Mouse (Mus musculus): Measurements from ENCODE around the gene Grm8. TPM values are rescaled to one million over a fixed set of nuclear protein-coding genes. Genes with fewer than 3 reads are reported as not detected.

The Grm8 gene
- total and polyA plus RNA-seq, 3 experiments = 0.42 to 0.52 TPM; not detected in 1

GRCm38 (mm10) chr6:28007001-28007400 is 128.0 kb downstream of the Grm8 start:
- no peaks in the 10 kb centered on the region for H3K79me2 ChIP-seq (ENCODE audit: control insufficient read depth, insufficient read depth, low read length, poor library complexity)
- TF ChIP-seq ZNF384 (IDR thresholded peaks at IDR 0.05; ENCODE audit: low read depth, low read length) (no peak), UBTF (IDR thresholded peaks at IDR 0.05; ENCODE audit: borderline replicate concordance, insufficient read depth, low read depth, low read length) (no peak), CHD2 (IDR thresholded peaks at IDR 0.05; ENCODE audit: low read length) (no peak), POLR2AphosphoS5 (IDR thresholded peaks at IDR 0.05; ENCODE audit: borderline replicate concordance, low read depth, low read length) (no peak), SIN3A (IDR thresholded peaks at IDR 0.05; ENCODE audit: low read length) (no peak), CTCF (IDR thresholded peaks at IDR 0.05 in 2 of 3, conservative IDR thresholded peaks at IDR 0.05 in 1 of 3; ENCODE audit: control insufficient read depth in 1 of 3, insufficient read depth in 1 of 3, low read depth in 2 of 3, low read length in 3 of 3, poor library complexity in 1 of 3, severe bottlenecking in 1 of 3) (no peak), MYC (IDR thresholded peaks at IDR 0.05; ENCODE audit: low read depth, low read length) (no peak), ETS1 (IDR thresholded peaks at IDR 0.05; ENCODE audit: low read depth, low read length) (no peak), GABPA (IDR thresholded peaks at IDR 0.05; ENCODE audit: low read depth, low read length) (no peak), EP300 (IDR thresholded peaks at IDR 0.05; ENCODE audit: low read depth in 1 of 2, low read length in 2 of 2) (no peak), MAFK (IDR thresholded peaks at IDR 0.05; ENCODE audit: borderline replicate concordance, low read depth, low read length) (no peak), POLR2AphosphoS2 (IDR thresholded peaks at IDR 0.05; ENCODE audit: low read length) (no peak), ZC3H11A (IDR thresholded peaks at IDR 0.05; ENCODE audit: low read depth, low read length) (no peak)
- no peak overlapping the region for H3K4me3 ChIP-seq (ENCODE audit: control insufficient read depth in 1 of 2, insufficient read depth in 1 of 2, low read depth in 2 of 2, low read length in 2 of 2)
- peaks cover 0 to 2% of the 10 kb centered on the region in 2 experiments; a peak in 1 of 4 replicates for H3K27me3 ChIP-seq (ENCODE audit: control insufficient read depth in 1 of 2, insufficient read depth in 2 of 2, low read length in 2 of 2)
- H3K9me3 ChIP-seq (replicated peaks; ENCODE audit: insufficient read depth, low read length) = no peaks in the 10 kb centered on the region
- no peaks in the 10 kb centered on the region for H3K36me3 ChIP-seq (ENCODE audit: control insufficient read depth in 1 of 2, insufficient read depth in 2 of 2, low read length in 2 of 2)
- no peak for DNase-seq (ENCODE audit: low read depth, low spot score)
- no peaks in the 10 kb centered on the region for H3K4me1 ChIP-seq (ENCODE audit: control insufficient read depth in 1 of 2, insufficient read depth in 2 of 2, low read length in 2 of 2)
- no peak overlapping the region for H3K9ac ChIP-seq (ENCODE audit: control insufficient read depth, low read depth, low read length, poor library complexity, severe bottlenecking)
- no peak overlapping the region for H3K27ac ChIP-seq (ENCODE audit: control insufficient read depth, low read depth, low read length)

- Histone ChIP-seq H3K4me3 (ENCODE audit: control insufficient read depth in 1 of 2, insufficient read depth in 1 of 2, low read depth in 2 of 2, low read length in 2 of 2) (no peak overlapping the region), H3K79me2 (ENCODE audit: control insufficient read depth, insufficient read depth, low read length, poor library complexity) (no peaks in the 10 kb centered on the region), H3K36me3 (ENCODE audit: control insufficient read depth in 1 of 2, insufficient read depth in 2 of 2, low read length in 2 of 2) (no peaks in the 10 kb centered on the region), H3K4me1 (ENCODE audit: control insufficient read depth in 1 of 2, insufficient read depth in 2 of 2, low read length in 2 of 2) (no peaks in the 10 kb centered on the region), H3K27ac (ENCODE audit: control insufficient read depth, low read depth, low read length) (no peak overlapping the region), H3K9me3 (replicated peaks; ENCODE audit: insufficient read depth, low read length) (no peaks in the 10 kb centered on the region), H3K9ac (ENCODE audit: control insufficient read depth, low read depth, low read length, poor library complexity, severe bottlenecking) (no peak overlapping the region), H3K27me3 (ENCODE audit: control insufficient read depth in 1 of 2, insufficient read depth in 2 of 2, low read length in 2 of 2) (no peaks in the 10 kb centered on the region; a peak in 1 of 4 replicates)
- no peak for DNase-seq (ENCODE audit: low read depth, low spot score)
- no peak for TF ChIP-seq ZC3H11A (IDR thresholded peaks at IDR 0.05; ENCODE audit: low read depth, low read length)
- no peak for TF ChIP-seq NELFE (IDR thresholded peaks at IDR 0.05; ENCODE audit: low read depth, low read length)
- TF ChIP-seq CHD2 (IDR thresholded peaks at IDR 0.05; ENCODE audit: low read length) = no peak
- TF ChIP-seq MAFK (IDR thresholded peaks at IDR 0.05; ENCODE audit: borderline replicate concordance, low read depth, low read length) = no peak
- no peak for TF ChIP-seq GABPA (IDR thresholded peaks at IDR 0.05; ENCODE audit: low read depth, low read length)
Observed at GRCm38 (mm10) chr6:27997250-27997649, 137.7 kb downstream of the Grm8 start.

DNA sequence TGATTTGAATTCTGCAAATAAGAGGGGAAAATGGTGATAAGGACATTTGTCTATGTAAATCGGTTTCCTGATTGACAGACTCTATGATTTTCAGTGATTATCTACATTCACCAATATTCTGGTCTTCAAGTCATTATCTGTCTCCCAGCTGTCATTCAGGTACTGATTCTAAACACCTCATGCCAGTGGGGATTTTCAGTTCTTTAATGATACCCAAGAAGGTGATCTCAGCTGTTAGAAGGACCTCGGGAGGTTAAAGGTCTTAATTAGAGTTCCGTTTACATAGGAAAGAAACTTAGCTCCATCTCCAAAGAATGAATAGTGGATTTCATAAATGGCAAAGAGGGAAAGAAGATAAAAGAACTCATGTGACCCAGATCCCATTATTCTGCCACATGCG is 143.7 kb downstream of the Grm8 start:
- DNase-seq (ENCODE audit: low read depth, low spot score) = no peak
- no peaks in the 10 kb centered on the region for H3K9me3 ChIP-seq (replicated peaks; ENCODE audit: insufficient read depth, low read length)
- H3K79me2 ChIP-seq (ENCODE audit: control insufficient read depth, insufficient read depth, low read length, poor library complexity) = no peaks in the 10 kb centered on the region
- no peak for TF ChIP-seq UBTF (IDR thresholded peaks at IDR 0.05; ENCODE audit: borderline replicate concordance, insufficient read depth, low read depth, low read length)
- TF ChIP-seq MAZ (IDR thresholded peaks at IDR 0.05; ENCODE audit: low read depth, low read length) = no peak
- TF ChIP-seq RCOR1 (IDR thresholded peaks at IDR 0.05; ENCODE audit: low read depth, low read length) = no peak
- no peak for TF ChIP-seq MXI1 (IDR thresholded peaks at IDR 0.05; ENCODE audit: low read depth, low read length)
- no peak for TF ChIP-seq SIN3A (IDR thresholded peaks at IDR 0.05; ENCODE audit: low read length)
- no peak for TF ChIP-seq TBP (IDR thresholded peaks at IDR 0.05; ENCODE audit: low read depth, low read length)
- TF ChIP-seq CTCF (IDR thresholded peaks at IDR 0.05 in 2 of 3, conservative IDR thresholded peaks at IDR 0.05 in 1 of 3; ENCODE audit: control insufficient read depth in 1 of 3, insufficient read depth in 1 of 3, low read depth in 2 of 3, low read length in 3 of 3, poor library complexity in 1 of 3, severe bottlenecking in 1 of 3) = no peak
- no peak for TF ChIP-seq USF1 (IDR thresholded peaks at IDR 0.05; ENCODE audit: low read depth, low read length)
- no peak for TF ChIP-seq ETS1 (IDR thresholded peaks at IDR 0.05; ENCODE audit: low read depth, low read length)
- TF ChIP-seq KAT2A (conservative IDR thresholded peaks at IDR 0.05; ENCODE audit: low read depth, low read length) = no peak
- TF ChIP-seq JUND (IDR thresholded peaks at IDR 0.05; ENCODE audit: low read depth, low read length) = no peak
- no peak for TF ChIP-seq ZMIZ1 (IDR thresholded peaks at IDR 0.05; ENCODE audit: low read depth, low read length)
- TF ChIP-seq ZKSCAN1 (IDR thresholded peaks at IDR 0.05; ENCODE audit: low read depth, low read length) = no peak
- no peak overlapping the region for H3K27ac ChIP-seq (ENCODE audit: control insufficient read depth, low read depth, low read length)
- no peaks in the 10 kb centered on the region for H3K4me1 ChIP-seq (ENCODE audit: control insufficient read depth in 1 of 2, insufficient read depth in 2 of 2, low read length in 2 of 2)
- H3K27me3 ChIP-seq (ENCODE audit: control insufficient read depth in 1 of 2, insufficient read depth in 2 of 2, low read length in 2 of 2) = no peaks in the 10 kb centered on the region; a peak in 1 of 4 replicates
- H3K36me3 ChIP-seq (ENCODE audit: control insufficient read depth in 1 of 2, insufficient read depth in 2 of 2, low read length in 2 of 2) = no peaks in the 10 kb centered on the region
- no peak overlapping the region for H3K4me3 ChIP-seq (ENCODE audit: control insufficient read depth in 1 of 2, insufficient read depth in 1 of 2, low read depth in 2 of 2, low read length in 2 of 2)
- H3K9ac ChIP-seq (ENCODE audit: control insufficient read depth, low read depth, low read length, poor library complexity, severe bottlenecking) = no peak overlapping the region

Measured in MEL (cell line).